Mouse (Mus musculus): ENCODE measurements around the gene Slc12a5.

GRCm38 (mm10) chr2:164957548-164958315 lies 2.9 kb upstream of the Slc12a5 start:
- peak; percentile 35; the same call in 1 of the 2 replicates for TF ChIP-seq CTCF (IDR thresholded peaks at IDR 0.05; ENCODE audit: low read depth)
- no peak for TF ChIP-seq EP300 (optimal IDR thresholded peaks at IDR 0.05)

Data from stomach, postnatal 0 days (tissue).